Mouse (Mus musculus) lung, adult 2 months (tissue): Measurements from ENCODE around the gene Cap2. TPM values are rescaled to one million over a fixed set of nuclear protein-coding genes. Genes with fewer than 3 reads are reported as not detected.

Experiments used
- DNase-seq: peaks from one replicate; pipeline ENCODE4 v3.0.0; 2022
- H3K4me1 ChIP-seq: fragments of 200-500 bp; 2 replicates; pipeline ENCODE4 v1.6.1; 2011; ENCODE audit warnings: low read length; ENCODE audit not compliant: control insufficient read depth, insufficient read depth
- H3K4me3 ChIP-seq: fragments of 200-500 bp; replicated peaks from 2 replicates; pipeline ENCODE3; 2011; ENCODE audit warnings: low read depth, mild to moderate bottlenecking, control low read depth, low read length; ENCODE audit errors: extremely low read depth
- CTCF ChIP-seq: fragments of 200-500 bp; IDR thresholded peaks from 2 replicates; pipeline ENCODE4 v1.5.1; 2011; ENCODE audit warnings: mild to moderate bottlenecking, low read length, control low read depth; ENCODE audit not compliant: insufficient read depth
- POLR2A ChIP-seq: fragments of 200-500 bp; IDR thresholded peaks from 2 replicates; pipeline ENCODE4 v1.6.1; 2011; ENCODE audit warnings: low read depth, mild to moderate bottlenecking, control low read depth, low read length, borderline replicate concordance; ENCODE audit errors: extremely low read depth
- WGBS: fragments of 180-500 bp; shearing (Covaris S2); methylation state at CpG from one replicate; pipeline ENCODE4 v1.1.7; 2018; 5-methylcytosine and 5-hydroxymethylcytosine counted together
- polyA plus RNA-seq: library from polyadenylated mRNA; depleted of rRNA; stranded (reverse); fragments of >200 nt; gene quantifications from 2 replicates; pipeline ENCODE4 v1.2.3, GENCODE M21; 2012; rRNA removed

Gene Cap2
- 9.7 and 17.8 TPM in 2 replicates for polyA plus RNA-seq

DNA sequence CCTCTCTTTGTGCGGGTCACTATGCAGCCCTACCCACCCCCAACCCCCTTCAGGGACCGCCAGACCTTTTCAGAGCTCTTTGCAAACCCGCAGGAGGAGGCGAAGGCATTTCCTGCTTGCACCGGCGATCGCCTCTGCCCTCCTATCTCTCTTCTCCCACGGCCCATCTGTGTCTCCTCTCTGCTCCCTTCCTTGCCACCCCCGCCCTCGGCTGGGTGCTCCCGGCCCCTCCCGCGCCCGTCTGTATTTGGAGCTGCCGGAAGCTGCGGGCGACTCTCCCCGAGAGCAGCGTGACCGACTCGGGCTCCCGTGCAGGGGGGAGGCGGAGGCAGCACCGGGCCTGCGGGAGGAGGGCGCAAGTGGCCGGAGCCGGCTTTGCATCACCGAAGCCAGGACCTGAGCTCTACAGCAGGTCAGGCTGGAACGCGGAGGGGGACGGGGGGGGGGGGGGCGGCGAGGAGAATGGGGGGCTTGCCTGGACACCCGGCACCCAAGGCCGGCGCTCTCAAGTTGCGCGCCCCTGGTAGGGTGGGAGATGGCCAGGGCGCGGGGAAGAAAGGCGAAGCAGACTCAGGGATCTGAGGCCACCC is at the start of gene Cap2:
Cap2 (plus strand) TSS at position 49 of the 590 bp plus-strand sequence.
- DNase-seq: peak; percentile 52
- H3K4me3 ChIP-seq: peak within 1 kb of the TSS; percentile 55
- WGBS: under 1% methylated on average over 40 of the region's 42 CpGs
- TF ChIP-seq CTCF (no peak), POLR2A (no peak)
- H3K4me1 ChIP-seq: no peaks in the 10 kb centered on the region

DNA sequence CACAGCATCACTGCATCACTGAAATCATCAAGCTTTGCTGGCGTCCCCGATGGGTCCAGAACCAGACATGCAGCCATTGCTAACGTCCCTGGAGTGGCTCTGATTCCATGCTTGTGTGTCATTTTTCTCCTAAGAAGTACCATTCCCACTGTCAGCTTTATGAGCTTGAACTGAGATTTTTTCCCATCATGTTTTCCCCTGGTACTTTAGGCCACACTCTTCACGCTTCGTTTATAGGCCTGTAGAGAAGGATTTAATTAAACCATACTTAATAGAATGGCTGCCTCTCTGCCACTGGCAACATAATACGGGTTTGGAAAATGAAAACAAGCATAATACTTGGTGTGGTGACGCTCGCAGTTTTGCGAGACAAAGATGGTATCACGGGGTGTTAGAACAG is 42.1 kb upstream of the Cap2 start:
- 89% methylated on average over 10 of the region's 10 CpGs for WGBS
- DNase-seq: no peak

DNA sequence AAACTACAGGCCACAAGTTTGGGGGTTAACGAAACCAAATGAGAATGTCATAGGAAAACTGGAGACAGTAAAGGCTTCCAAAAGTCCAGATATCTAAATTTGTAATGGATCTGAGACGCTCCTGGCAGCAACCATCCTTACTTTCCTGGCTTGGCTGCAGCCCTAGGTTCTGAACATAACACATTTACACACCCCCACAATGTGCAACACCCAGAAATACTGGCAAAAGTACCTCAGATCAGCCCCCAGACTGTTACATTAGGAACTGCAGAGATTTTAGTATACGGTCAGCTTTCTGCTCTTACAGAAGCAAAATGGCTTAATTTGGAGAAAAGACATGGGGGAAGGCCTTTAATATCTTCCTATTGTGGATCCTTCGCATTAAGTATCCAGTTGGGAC is 39.4 kb upstream of the Cap2 start:
- Histone ChIP-seq H3K4me1 (no peaks in the 10 kb centered on the region), H3K4me3 (no peak overlapping the region)
- WGBS: 89% methylated on average over 4 of the region's 4 CpGs
- DNase-seq: no peak
- no peak for TF ChIP-seq CTCF
- no peak for TF ChIP-seq POLR2A

More for the DNA sequence above, 42.1 kb upstream of the Cap2 start:
- H3K4me1 ChIP-seq: no peaks in the 10 kb centered on the region
- no peak overlapping the region for H3K4me3 ChIP-seq
- TF ChIP-seq CTCF: no peak
- no peak for TF ChIP-seq POLR2A

DNA sequence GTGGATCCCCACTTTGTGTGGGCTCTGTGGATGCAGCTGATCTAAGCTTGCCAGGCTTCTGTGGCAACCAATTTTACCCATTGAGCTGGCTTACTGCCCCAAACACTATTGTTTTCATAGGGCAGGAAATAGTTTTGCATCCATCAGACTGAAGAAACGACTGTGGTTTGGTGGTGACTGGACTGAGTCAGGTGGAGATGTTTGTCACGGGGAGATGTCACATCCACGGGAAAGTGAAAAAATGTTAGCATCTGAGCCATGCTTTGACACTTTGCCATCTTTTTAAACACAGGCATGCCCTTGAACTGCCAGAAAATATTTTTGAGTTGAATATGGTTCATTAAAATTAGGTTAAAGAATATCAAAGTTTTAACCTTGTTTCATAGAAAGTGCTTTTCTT is 37.9 kb upstream of the Cap2 start:
- 32% methylated on average over 3 of the region's 3 CpGs for WGBS
- Histone ChIP-seq H3K4me3 (no peak overlapping the region), H3K4me1 (no peaks in the 10 kb centered on the region)
- TF ChIP-seq CTCF (no peak), POLR2A (no peak)
- DNase-seq: no peak

DNA sequence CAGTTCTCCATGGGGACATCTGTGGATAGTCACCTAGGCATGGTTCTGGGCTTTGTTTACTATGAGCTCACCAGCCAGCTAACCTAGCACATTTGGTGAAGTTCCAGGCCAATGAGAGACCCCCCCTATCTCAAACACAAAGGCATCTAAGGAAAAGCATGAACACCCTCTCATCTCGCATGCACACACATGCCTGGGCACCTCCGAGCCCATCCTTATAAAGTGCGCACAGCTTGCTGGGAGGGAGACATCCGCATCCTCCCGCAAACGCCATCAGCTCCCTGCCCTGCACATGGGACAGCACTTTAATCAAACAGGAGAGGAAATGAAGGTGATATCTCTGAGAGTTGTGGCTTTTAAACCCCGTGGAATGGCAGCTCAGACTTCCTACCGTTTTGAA is 33.4 kb upstream of the Cap2 start:
- no peak for DNase-seq
- no peak for TF ChIP-seq POLR2A
- TF ChIP-seq CTCF: no peak
- WGBS: 58% methylated on average over 8 of the region's 8 CpGs
- Histone ChIP-seq H3K4me1 (no peaks in the 10 kb centered on the region), H3K4me3 (no peak overlapping the region)

DNA sequence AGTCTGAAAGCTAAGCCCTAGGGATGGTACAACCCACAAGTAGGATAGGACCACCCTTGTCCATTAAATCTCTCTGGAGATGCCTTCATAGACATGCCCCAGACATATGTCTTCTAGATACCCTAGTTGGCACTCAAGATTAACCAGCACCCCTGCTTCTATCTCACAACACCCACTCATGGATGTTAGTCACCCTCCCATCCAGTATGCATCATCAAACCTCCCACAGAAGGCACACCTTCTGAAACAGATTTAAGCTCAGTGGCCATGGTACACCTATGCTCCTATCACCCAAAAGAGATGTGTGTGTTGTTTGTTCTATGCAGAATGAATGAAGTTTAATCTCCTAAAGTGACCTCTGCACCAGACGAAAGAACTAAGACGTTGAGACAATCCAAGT is 32.1 kb upstream of the Cap2 start:
- TF ChIP-seq POLR2A: no peak
- TF ChIP-seq CTCF: no peak
- no peaks in the 10 kb centered on the region for H3K4me1 ChIP-seq
- DNase-seq: no peak
- 87% methylated on average over 2 of the region's 2 CpGs for WGBS
- no peak overlapping the region for H3K4me3 ChIP-seq

DNA sequence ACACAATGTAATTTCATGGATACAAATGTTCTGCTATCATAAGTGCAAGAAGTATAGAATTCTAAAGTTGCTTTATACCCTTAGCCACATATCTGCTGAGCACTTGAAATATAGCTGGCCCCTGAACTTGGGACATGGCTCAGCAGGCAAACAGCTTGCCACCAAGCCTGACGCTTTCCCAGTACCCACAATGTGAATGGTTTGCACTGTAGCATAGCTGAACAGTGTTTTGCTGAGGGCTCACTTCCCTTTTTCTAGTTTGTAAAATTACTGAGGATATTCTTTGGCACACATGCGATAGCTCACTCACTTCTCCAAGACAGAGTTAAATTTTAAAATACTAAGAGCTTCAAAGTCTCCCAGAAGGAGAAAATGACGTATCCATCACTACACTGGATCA is 20.4 kb upstream of the Cap2 start:
- no peaks in the 10 kb centered on the region for H3K4me1 ChIP-seq
- 71% methylated on average over 3 of the region's 3 CpGs for WGBS
- DNase-seq: no peak
- H3K4me3 ChIP-seq: no peak overlapping the region
- TF ChIP-seq POLR2A (no peak), CTCF (no peak)

DNA sequence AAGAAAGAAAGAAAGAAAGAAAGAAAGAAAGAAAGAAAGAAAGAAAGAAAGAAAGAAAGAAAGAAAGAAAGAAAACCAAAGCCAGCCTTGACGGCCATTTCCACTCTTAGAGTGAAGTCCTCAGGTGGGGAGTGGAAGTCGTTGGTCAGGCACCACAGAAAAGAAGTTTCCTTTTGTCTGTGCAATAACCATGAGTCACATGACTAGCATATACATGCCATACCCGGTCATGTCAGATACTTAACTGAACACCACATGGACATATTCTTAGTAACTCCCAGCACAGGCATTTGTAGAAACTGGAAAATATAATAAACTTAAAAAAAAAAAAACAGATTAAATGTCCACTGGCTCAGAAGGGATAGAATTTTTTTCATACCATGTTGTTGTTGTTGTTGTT is 16.0 kb upstream of the Cap2 start:
- 64% methylated on average over 3 of the region's 3 CpGs for WGBS
- no peak for DNase-seq
- no peak overlapping the region for H3K4me3 ChIP-seq
- H3K4me1 ChIP-seq: no peaks in the 10 kb centered on the region
- no peak for TF ChIP-seq POLR2A
- no peak for TF ChIP-seq CTCF

DNA sequence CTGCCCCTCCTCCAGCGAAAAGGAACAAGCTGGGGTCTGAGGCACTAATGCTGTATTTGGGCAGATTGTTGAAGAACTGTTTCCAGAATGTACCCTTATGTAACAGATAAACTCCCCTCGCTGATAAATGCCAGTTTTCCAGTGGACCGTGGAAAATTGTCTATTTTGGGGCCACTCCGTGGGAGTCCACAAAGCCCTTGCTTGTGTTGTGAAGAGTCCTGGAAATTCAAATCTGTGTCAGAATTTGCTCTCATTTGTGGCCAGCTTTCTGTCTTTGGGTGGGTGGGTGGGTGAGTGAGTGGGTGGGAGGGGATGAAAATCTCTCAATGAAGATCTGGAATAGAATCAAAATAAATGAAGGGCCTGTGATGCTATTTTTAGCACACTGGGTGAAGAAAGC is 13.5 kb upstream of the Cap2 start:
- no peak for TF ChIP-seq CTCF
- TF ChIP-seq POLR2A: no peak
- Histone ChIP-seq H3K4me1 (no peaks in the 10 kb centered on the region), H3K4me3 (no peak overlapping the region)
- no peak for DNase-seq
- 73% methylated on average over 4 of the region's 4 CpGs for WGBS

DNA sequence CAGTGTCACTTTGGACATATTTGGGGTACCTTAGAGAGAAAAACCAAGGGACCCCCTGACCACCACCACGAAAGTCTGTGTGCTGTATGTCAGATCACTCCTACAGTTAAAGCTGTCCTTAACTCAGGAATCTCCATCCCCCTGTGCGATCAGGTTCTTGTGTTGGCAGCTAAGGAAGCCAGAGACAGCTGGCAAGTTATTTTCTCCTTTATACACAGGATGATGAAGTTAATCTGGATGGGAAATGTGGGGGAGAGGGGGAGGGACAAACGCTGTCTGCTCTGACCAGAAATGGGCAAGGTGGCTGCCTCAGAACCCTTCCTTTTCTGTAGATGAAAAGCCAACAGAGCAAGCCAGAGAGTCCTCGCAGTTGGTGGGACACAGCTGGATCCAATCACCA is 11.0 kb upstream of the Cap2 start:
- no peaks in the 10 kb centered on the region for H3K4me1 ChIP-seq
- H3K4me3 ChIP-seq: no peak overlapping the region
- TF ChIP-seq POLR2A: no peak
- TF ChIP-seq CTCF: no peak
- WGBS: 33% methylated on average over 4 of the region's 4 CpGs
- no peak for DNase-seq
